Mouse (Mus musculus) heart, postnatal 25 days (tissue): ENCODE data around the gene Foxn1. TPM values are rescaled to one million over a fixed set of nuclear protein-coding genes. Genes with fewer than 3 reads are reported as not detected.

Experiments
- DNase-seq: peaks from one replicate; pipeline ENCODE4 v3.0.0; 2022; ENCODE audit warnings: low spot score
- intact Hi-C: fragments of 180-260 bp; cut with DNase I; formaldehyde crosslinking; loops from one replicate; pipeline ENCODE4 v1.15.1; 2025
- total RNA-seq, 2 experiments: library from RNA; stranded (reverse); gene quantifications; 2 replicates each; pipeline ENCODE4 v1.2.3; 2021

The Foxn1 gene
- total RNA-seq, 2 experiments from 2014 or later = not detected

DNA sequence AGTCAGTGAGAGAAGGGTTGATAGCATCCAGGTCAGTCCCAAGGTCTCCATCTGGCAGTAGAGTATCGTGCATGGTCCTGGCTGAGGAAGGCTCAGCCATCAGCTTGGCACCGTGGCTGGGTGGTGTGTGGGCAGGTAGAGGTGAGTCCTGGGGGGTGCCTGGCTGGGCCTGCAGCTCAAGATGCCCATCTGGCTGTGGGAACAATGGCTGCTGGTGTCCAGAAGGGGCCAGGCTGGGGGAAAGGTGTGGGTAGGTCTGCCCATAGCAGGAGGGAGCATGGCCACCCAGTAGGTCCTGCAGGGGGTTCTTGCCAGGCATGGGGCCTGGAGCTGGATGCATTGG lies 25.6 kb downstream of the Foxn1 start:
- no peak for DNase-seq
- intact Hi-C loops = loop anchor here (1.0 to 5.0 kb wide), 2 partner anchors 39 to 92 kb away; no protein-coding TSS in a partner anchor

GRCm38 (mm10) chr11:78360125-78360788 lies 26.1 kb downstream of the Foxn1 start:
- intact Hi-C loops = loop anchor here (1.0 to 5.0 kb wide), 2 partner anchors 39 to 92 kb away; no protein-coding TSS in a partner anchor
- no peak for DNase-seq

- intact Hi-C loops = no loop called here
- DNase-seq = no peak
These were observed 27.9 kb downstream of the Foxn1 start for GRCm38 (mm10) chr11:78358330-78359007.

GRCm38 (mm10) chr11:78355471-78356238 lies 30.7 kb downstream of the Foxn1 start:
- DNase-seq = no peak
- intact Hi-C loops = no loop called here

- intact Hi-C loops = no loop called here
- DNase-seq = no peak
These were observed 31.5 kb downstream of the Foxn1 start for GRCm38 (mm10) chr11:78354905-78355304.

DNA sequence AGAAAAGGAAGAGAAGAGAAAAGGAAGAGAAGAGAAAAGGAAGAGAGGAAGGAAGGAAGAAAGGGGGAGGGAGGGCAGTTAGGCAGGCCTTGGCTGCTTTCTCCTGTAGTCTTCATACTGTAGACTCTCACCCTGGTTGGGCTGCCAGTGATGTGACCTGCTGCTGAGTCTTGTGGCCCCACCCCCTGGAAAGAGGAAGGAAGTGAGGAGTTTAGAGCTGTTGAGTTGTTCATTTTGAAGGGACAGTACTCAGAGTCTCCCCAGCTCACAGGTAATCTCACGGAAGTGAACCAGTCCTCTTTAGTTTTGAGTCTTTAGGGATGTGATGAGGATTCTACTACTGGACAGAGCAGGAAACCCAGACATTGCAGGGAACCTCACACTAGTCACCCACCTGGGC lies 33.3 kb downstream of the Foxn1 start:
- intact Hi-C loops = no loop called here

GRCm38 (mm10) chr11:78349441-78350358 lies 36.7 kb downstream of the Foxn1 start:
- intact Hi-C loops = loop anchor here (2.0 kb wide), 1 partner anchor 83 kb away; no protein-coding TSS in a partner anchor
- DNase-seq = no peak

More for the DNA sequence above, 33.3 kb downstream of the Foxn1 start:
- no peak for DNase-seq

GRCm38 (mm10) chr11:78348474-78348873 lies 37.9 kb downstream of the Foxn1 start:
- intact Hi-C loops = loop anchor here (2.0 kb wide), 1 partner anchor 82 kb away; no protein-coding TSS in a partner anchor
- no peak for DNase-seq

GRCm38 (mm10) chr11:78347908-78348307 lies 38.5 kb downstream of the Foxn1 start:
- DNase-seq = no peak
- intact Hi-C loops = loop anchor here (2.0 kb wide), 1 partner anchor 81 kb away; no protein-coding TSS in a partner anchor

DNA sequence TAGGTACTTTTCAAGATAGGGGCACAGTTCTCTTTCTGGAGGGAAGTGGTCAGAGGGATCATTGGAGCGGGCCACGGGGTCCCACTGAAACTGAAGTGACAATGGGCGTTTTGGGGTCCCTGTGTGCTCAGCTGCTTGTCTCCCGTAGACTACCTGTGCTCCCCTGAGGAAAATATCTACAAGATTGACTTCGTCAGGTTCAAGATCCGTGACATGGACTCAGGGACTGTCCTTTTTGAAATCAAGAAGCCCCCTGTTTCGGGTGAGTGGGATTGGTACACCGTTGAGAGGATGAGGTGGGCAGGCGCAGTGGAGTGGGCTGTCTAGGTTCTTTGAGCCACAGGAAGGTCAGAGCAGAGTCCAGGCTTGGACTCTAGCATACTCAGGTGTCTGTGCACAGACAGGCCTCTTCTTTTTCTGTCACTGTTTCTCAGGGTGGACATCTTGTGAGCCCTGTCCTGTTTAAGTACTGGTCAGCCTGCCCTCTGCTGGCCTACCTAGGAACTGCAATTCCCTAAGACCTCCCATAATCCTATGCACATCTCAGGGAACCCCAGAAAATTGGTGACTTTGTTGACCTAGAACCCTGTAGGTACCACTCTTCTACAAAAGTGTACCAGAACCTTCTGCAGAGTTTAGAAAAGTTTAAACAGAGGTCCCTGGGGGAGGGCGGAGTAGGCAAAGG lies 39.1 kb downstream of the Foxn1 start:
- intact Hi-C loops = no loop called here

DNA sequence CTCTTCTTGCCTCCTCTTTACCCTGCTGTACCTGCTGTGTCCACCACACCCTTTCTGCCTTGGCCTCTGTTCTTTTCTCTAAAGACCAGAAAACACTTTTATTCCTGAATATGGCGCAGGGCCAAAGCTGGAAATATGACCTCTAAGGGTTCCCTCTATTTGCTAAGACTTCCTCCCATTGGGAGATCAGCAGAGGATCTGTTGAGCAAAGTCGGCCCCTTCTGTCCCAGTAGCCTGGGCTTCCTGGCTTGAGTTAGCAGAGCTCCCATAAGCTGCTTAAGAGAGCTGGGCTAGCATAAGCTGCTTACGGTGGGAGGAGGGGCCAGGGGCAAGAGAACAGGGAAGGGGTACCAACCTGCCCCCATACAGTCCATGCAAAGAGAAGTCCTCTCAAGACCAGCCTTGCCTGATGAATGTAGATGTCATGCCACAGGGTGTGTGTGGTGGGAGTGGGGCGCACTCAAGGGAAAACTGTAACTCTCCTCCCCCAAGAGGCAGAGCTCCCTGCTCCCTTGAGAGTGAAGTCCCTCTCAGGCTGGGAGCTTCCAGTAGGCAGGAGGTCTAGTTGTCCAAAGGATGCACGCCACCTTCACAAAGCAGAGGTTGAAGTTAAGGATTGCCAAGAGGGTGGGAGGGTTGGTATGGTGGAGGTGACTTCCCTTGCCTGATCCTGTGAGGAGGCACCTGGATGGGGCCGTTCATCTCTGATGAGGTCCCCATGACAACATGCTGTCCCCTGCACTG lies 39.9 kb downstream of the Foxn1 start:
- intact Hi-C loops = no loop called here
- no peak for DNase-seq

More for the DNA sequence above, 39.1 kb downstream of the Foxn1 start:
- no peak for DNase-seq

DNA sequence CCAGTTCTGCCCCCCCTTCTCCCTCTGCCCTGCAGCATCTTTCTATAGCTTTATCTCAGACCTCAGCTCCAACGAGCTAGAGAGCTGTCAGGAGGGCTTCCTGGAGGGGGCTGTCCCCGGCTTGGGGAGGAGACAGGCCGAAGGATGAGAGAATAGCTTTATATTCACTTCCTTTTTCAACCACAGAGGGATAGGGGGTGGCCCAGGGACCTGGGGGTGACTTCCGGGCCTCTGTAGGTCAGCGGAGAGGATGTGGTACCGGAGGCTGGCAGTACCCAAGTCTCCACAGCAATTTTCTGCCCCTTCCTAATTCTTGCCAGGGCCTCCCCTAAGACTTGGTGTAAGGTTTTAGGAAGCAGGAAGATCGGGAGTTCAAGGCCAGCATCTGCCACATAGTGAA lies 40.6 kb downstream of the Foxn1 start:
- intact Hi-C loops = no loop called here
- no peak for DNase-seq

- intact Hi-C loops = no loop called here
- DNase-seq = peak; percentile 57
These were observed 41.3 kb downstream of the Foxn1 start for GRCm38 (mm10) chr11:78344890-78345715.

- intact Hi-C loops = no loop called here
- DNase-seq = no peak
These were observed 41.9 kb downstream of the Foxn1 start for GRCm38 (mm10) chr11:78344328-78344889.

- peak; percentile 55 for DNase-seq
- intact Hi-C loops = no loop called here
These were observed 42.7 kb downstream of the Foxn1 start, which contains the start of gene Unc119 for GRCm38 (mm10) chr11:78343381-78344327. Gene Unc119 (plus strand): TSS chr11:78343482.

GRCm38 (mm10) chr11:78341702-78342101 lies 44.7 kb downstream of the Foxn1 start:
- DNase-seq = no peak
- intact Hi-C loops = no loop called here
